Mouse (Mus musculus) embryo, embryonic 11 days (tissue): Measurements from ENCODE around the gene Rab24.
A peak's percentile ranks its signal among the peaks of the same experiment; 100 is the strongest.

Experiments
- DNase-seq: peaks from one replicate; pipeline ENCODE4 v3.0.0-alpha.2; 2015

Rab24 gene

DNA sequence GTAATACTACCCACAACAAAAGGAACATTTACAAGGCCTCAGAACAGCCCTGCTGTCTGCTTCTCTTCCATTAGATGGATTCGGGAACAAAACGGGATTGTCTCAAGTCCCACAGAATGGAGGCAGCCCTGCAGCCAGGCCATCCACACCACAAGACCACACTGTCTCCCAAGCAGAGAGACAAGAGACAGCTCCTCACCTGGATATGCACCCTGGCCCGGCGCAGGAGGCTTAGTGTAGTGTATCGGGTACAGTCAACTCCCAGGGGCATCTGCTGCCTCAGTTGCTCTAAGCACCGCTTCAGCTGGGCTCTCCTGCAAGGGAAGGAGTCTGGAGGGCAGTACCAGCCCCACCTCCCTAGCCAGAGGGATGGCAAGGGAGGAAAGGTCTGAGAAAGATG is 6.4 kb upstream of the Rab24 start:
- no peak for DNase-seq

DNA sequence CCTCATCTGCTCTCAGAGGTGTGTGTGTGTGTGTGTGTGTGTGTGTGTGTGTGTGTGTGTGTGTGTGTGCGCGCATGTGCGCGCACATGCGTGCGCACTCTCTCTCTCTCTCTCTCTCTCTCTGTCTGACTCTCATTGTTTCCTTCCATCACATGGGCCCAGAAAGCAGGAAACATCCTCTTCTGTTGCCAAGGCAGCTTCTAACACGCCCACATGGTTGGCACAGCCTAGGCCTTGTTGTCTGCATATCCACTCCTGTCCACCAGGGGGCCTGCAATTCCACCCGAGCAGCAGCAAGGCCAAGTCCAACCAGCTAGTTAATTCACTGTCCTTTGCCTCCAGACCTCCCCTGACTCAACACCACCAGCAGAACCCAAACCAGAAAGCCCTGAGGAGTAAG is 5.9 kb upstream of the Rab24 start:
- peak; percentile 81 for DNase-seq

- DNase-seq, result peak; percentile 14
These were observed 5.4 kb upstream of the Rab24 start for GRCm38 (mm10) chr13:55327169-55327568.

GRCm38 (mm10) chr13:55325596-55325995 is 3.9 kb upstream of the Rab24 start:
- DNase-seq, result no peak

DNA sequence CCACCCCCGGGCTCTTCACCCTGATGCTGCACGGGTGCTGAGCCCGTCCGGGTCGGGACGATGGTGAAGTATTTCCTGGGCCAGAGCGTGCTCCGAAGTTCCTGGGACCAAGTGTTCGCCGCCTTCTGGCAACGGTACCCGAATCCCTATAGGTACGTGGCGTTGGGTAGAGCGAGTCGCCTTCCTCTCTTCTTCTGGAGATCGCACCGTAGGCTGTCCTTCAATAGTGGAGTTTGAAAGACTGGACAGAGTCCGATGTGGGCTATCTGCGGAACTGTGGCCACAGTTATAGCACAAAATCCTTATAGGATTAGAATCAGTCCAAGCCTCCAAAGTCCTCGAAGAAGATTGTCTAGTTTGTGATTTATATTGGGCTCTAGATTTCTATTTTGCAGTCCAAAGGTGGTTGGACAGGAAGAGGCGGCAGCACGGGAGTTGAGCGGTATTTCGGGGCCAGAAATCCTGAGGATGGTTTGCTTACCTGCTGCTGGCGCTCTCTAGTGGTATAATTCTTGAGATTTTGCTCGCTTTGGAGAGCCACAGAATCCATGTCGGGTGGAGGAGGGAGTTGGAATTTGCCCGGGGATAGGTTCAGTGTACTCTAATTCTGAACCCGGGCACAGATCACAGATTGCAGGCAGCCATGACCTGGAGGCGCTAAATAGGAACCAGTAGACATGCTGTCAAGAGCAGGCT is 532 bp upstream of the Rab24 start:
- peak; percentile 78 for DNase-seq

DNA sequence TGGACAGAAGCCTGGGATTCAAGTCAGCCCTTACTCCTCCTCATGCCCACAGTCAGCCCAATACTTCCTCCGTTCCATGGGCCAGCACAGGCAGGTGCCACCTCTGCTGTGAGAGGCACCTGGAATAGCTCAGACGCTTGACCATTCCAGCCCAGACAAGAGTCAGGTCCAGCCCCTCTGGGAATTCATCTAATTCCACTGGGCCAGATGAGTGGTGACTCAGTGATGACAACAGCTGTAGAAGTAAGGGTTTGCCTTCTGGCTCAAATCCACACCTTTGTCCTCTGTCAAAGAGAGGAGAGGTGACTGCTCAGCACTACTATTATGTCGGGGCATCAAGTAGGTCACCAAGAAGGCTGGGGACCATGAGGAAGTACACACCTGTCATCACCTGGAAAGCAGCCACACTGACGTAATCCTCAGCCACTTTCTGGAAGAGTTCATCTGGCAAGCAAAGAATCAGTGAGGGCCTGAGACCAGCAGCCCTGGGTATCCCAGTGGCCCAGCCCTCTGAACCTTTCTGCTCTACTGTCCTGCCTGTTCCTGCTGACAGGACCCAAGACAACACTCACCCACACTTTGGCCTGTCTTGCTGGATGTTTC is 1.7 kb downstream of the Rab24 start, which contains the start of gene Prelid1:
Prelid1 (plus strand) TSS at position 570 of the 603 bp plus-strand sequence.
- DNase-seq, result no peak

GRCm38 (mm10) chr13:55318351-55318750 is 3.4 kb downstream of the Rab24 start:
- DNase-seq, result no peak

GRCm38 (mm10) chr13:55314891-55315412 is 6.8 kb downstream of the Rab24 start:
- DNase-seq, result no peak

DNA sequence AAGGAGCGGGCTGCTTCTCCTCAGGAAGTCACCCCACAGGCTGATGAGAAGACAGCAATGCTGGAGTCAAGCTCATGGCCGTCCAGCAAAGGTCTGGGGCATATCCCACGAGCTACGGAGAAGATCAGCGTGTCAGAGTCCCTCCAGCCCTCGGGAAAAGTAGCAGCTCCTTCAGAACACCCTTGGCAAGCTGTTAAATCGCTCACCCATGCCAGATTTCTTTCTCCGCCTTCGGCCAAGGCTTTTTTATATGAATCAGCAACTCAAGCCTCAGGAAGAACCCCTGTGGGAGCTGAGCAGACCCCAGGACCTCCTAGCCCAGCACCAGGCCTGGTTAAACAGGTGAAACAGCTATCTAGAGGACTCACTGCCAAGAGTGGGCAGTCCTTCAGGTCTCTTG is 8.7 kb downstream of the Rab24 start:
- DNase-seq, result no peak

- DNase-seq, result no peak
These were observed 9.6 kb downstream of the Rab24 start for GRCm38 (mm10) chr13:55312028-55312630.

DNA sequence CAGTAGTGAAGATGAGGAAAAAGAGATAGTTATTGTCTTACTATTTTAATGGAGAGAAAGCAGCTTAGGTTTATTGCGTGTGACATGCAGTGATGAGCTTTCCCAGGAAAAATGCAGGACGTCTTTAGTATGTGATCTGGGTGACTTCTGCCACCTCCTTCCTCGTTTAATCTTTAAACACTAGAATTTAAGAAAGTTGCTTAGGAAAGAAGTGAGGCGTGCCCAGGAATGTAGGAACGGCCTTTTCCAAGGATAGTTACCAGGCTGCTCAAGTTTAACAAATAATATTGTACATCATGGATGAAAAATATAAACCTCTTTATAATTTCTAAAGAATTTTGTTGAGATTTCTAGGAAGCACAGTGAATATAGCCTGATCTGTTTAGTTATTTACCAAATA is 20.8 kb downstream of the Rab24 start:
- no peak for DNase-seq

DNA sequence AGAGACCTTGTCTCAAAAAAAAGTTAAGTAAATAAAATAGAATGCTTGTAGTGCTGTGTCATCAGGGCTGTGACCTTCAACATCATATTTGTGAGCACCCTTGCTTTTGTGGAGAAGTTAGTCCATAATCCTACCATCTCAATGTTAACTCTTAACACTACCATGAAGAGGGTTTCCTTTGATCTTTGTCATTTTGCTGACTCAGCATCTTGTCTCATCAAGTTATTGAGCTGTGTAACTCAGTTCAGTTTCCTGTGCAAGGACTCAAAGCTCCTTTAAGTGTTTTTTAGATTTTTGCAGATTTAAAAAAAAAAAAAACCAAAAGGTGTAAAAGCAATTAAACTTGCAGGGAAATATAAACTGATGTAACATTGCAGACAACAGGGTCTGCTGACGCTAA is 25.0 kb downstream of the Rab24 start:
- DNase-seq, result no peak

- peak; percentile 8 for DNase-seq
These were observed 32.9 kb downstream of the Rab24 start for GRCm38 (mm10) chr13:55288854-55289253.

GRCm38 (mm10) chr13:55277646-55278045 is 44.1 kb downstream of the Rab24 start:
- DNase-seq, result no peak

DNA sequence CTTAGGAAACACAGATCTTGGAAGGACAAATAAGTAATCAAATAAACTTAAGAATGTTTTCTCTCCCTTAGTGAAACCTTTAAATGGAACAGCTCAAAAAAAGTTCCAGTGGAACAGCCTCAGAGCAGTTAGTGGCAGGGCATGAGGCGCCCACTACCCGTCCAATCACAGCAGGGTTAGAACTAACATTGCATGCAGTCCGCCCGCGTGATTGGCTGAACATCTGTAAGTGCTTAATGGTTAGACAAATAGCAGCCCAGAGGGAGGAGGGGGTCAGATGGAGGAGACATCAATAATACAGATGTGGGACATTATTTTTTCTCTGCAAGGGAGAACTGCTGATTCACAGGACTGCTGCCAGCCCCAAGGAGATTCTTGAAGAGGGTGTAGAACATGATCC is 44.5 kb downstream of the Rab24 start:
- peak; percentile 22 for DNase-seq
